13 mouse cellular contexts compared by ENCODE assay signal in the genomic region with DNA sequence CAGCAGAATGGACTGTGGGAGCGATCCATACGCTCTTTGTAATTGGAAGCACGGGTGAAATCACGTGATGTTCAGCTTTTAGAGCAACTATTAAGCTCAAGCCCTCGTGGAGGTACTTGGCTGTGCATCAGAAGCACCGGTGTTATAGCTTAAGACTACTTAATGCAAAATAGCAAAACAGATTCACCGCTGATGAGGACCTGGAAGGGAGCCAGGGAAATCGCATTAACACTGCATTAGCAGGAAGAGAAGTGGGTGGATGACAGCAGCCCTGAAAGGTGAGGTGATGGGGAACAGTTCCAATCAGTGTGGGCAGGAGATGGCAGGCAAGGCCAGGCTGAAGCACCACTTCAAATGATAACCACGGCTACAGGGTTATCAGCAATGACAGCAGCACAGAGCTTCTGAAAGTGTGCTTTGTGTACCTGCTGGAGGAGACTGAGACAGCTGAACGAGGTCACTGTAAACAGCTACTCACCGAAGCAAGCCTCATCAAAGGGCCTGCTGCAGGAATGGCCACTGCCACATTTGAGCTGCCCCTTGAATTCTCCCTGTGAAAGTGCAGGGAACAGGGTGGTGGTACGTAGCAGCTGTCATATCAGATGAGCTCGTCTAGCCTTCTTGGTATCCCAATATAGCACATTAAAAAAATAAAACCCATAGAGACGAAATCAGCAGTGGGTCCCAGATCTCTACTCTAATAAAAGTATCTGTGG. TPM values are rescaled to one million over a fixed set of nuclear protein-coding genes. Genes with fewer than 3 reads are reported as not detected.
DNase-seq lines count a peak whose midpoint lies in the region; ATAC-seq and TF ChIP-seq lines count a peak whose summit lies in the region.
"Had no signal": no experiment of that assay in that cellular context is flagged by ENCODE, and none has a peak within 500 bp of the region (broad histone marks: within the 10 kb centered on the region; RNA-seq: fewer than 3 reads in every experiment).

No protein-coding gene starts in this region.

- no peak overlapping the region for H3K4me3 ChIP-seq in embryonic facial prominence, embryonic 12.5 days
- no peak overlapping the region for H3K4me3 ChIP-seq in embryonic facial prominence, embryonic 10.5 days
- peak overlapping the region; percentile 24 for H3K4me3 ChIP-seq in megakaryocyte, embryonic 14.5 days (replicated peaks)
- no peak overlapping the region for H3K4me3 ChIP-seq in forebrain, embryonic 16.5 days (replicated peaks; ENCODE audit: low read length)
- H3K4me3 ChIP-seq in olfactory bulb, adult 2 months (ENCODE audit: insufficient read depth, low read depth, low read length) = no peak overlapping the region
- H3K4me3 ChIP-seq: erythroblast, embryonic 14.5 days; intestine, embryonic 15.5 days; limb, embryonic 15.5 days had no signal

- no peaks in the 10 kb centered on the region for H3K27me3 ChIP-seq in embryonic facial prominence, embryonic 12.5 days
- H3K27me3 ChIP-seq in embryonic facial prominence, embryonic 10.5 days (replicated peaks; ENCODE audit: low read depth, poor library complexity, severe bottlenecking) = no peaks in the 10 kb centered on the region
- H3K27me3 ChIP-seq in megakaryocyte, embryonic 14.5 days (replicated peaks) = no peaks in the 10 kb centered on the region
- no peaks in the 10 kb centered on the region for H3K27me3 ChIP-seq in forebrain, embryonic 16.5 days (replicated peaks; ENCODE audit: control insufficient read depth, insufficient read depth, low read length)
- H3K27me3 ChIP-seq: intestine, embryonic 15.5 days; limb, embryonic 15.5 days had no signal

- no peak overlapping the region for H3K27ac ChIP-seq in embryonic facial prominence, embryonic 12.5 days
- no peak overlapping the region for H3K27ac ChIP-seq in embryonic facial prominence, embryonic 10.5 days (replicated peaks)
- peak overlapping the region; percentile 14; the same call in 1 of the 2 replicates for H3K27ac ChIP-seq in forebrain, embryonic 16.5 days (ENCODE audit: low read length)
- H3K27ac ChIP-seq in olfactory bulb, adult 2 months (ENCODE audit: insufficient read depth, low read depth, low read length) = peak overlapping the region; percentile 70
- H3K27ac ChIP-seq: intestine, embryonic 15.5 days; limb, embryonic 15.5 days had no signal

- no peak overlapping the region for H3K9ac ChIP-seq in embryonic facial prominence, embryonic 12.5 days
- no peak overlapping the region for H3K9ac ChIP-seq in forebrain, embryonic 16.5 days (replicated peaks; ENCODE audit: low read depth, low read length)
- H3K9ac ChIP-seq: intestine, embryonic 15.5 days; limb, embryonic 15.5 days had no signal

- H3K4me2 ChIP-seq in embryonic facial prominence, embryonic 12.5 days (replicated peaks) = no peak overlapping the region
- no peak overlapping the region for H3K4me2 ChIP-seq in forebrain, embryonic 16.5 days (ENCODE audit: low read length)
- H3K4me2 ChIP-seq: intestine, embryonic 15.5 days; limb, embryonic 15.5 days had no signal

- H3K36me3 ChIP-seq in embryonic facial prominence, embryonic 12.5 days = no peaks in the 10 kb centered on the region
- no peaks in the 10 kb centered on the region for H3K36me3 ChIP-seq in embryonic facial prominence, embryonic 10.5 days (replicated peaks)
- no peaks in the 10 kb centered on the region for H3K36me3 ChIP-seq in megakaryocyte, embryonic 14.5 days (replicated peaks; ENCODE audit: low read length)
- H3K36me3 ChIP-seq in forebrain, embryonic 16.5 days (ENCODE audit: control insufficient read depth, insufficient read depth) = no peaks in the 10 kb centered on the region
- H3K36me3 ChIP-seq: intestine, embryonic 15.5 days; limb, embryonic 15.5 days had no signal

- DNase-seq in embryonic facial prominence, embryonic 10.5 days (ENCODE audit: low spot score) = no peak
- DNase-seq in thymus, adult 18-20 months = no peak
- no peak for DNase-seq in thymus, postnatal 10 days (ENCODE audit: low spot score in 2 of 2)

- TF ChIP-seq POLR2A in olfactory bulb, adult 2 months (IDR thresholded peaks at IDR 0.05; ENCODE audit: insufficient read depth, low read depth, low read length) = no peak

- WGBS in embryonic facial prominence, embryonic 12.5 days = 67% methylated on average over 14 of the region's 14 CpGs
- WGBS in embryonic facial prominence, embryonic 10.5 days = 79% methylated on average over 14 of the region's 14 CpGs
- WGBS in forebrain, embryonic 16.5 days = 37% methylated on average over 14 of the region's 14 CpGs
- 50% methylated on average over 14 of the region's 14 CpGs for WGBS in olfactory bulb, adult 2 months

- 0 out of 2 replicates have a peak, but pooled peaks have one; percentile 42 for ATAC-seq in embryonic facial prominence, embryonic 12.5 days (ENCODE audit: insufficient number of reproducible peaks, insufficient read depth, low FRiP score, low TSS enrichment)
- no peak for ATAC-seq in megakaryocyte, adult 5-6 weeks (ENCODE audit: poor library complexity, severe bottlenecking)
- ATAC-seq in forebrain, embryonic 16.5 days = peak; percentile 74
- ATAC-seq: intestine, embryonic 15.5 days had no signal

- H3K9me3 ChIP-seq in embryonic facial prominence, embryonic 12.5 days = no peaks in the 10 kb centered on the region
- no peaks in the 10 kb centered on the region for H3K9me3 ChIP-seq in embryonic facial prominence, embryonic 10.5 days
- H3K9me3 ChIP-seq in megakaryocyte, embryonic 14.5 days = peaks cover 26% of the 10 kb centered on the region
- no peaks in the 10 kb centered on the region for H3K9me3 ChIP-seq in forebrain, embryonic 16.5 days (ENCODE audit: control insufficient read depth, low read length)
- H3K9me3 ChIP-seq: intestine, embryonic 15.5 days; limb, embryonic 15.5 days had no signal

- TF ChIP-seq CTCF in olfactory bulb, adult 2 months (IDR thresholded peaks at IDR 0.05; ENCODE audit: insufficient read depth, low read depth, low read length) = no peak

- H3K4me1 ChIP-seq in embryonic facial prominence, embryonic 12.5 days = no peaks in the 10 kb centered on the region
- H3K4me1 ChIP-seq in embryonic facial prominence, embryonic 10.5 days = no peaks in the 10 kb centered on the region
- no peaks in the 10 kb centered on the region for H3K4me1 ChIP-seq in megakaryocyte, embryonic 14.5 days
- H3K4me1 ChIP-seq in forebrain, embryonic 16.5 days (replicated peaks; ENCODE audit: control insufficient read depth, insufficient read depth, low read length) = peaks cover 7% of the 10 kb centered on the region
- peaks cover 6% of the 10 kb centered on the region for H3K4me1 ChIP-seq in olfactory bulb, adult 2 months (ENCODE audit: control insufficient read depth, insufficient read depth, low read length)
- H3K4me1 ChIP-seq: intestine, embryonic 15.5 days; limb, embryonic 15.5 days had no signal

RNA-seq across cellular contexts. Expression of gene Gm5136, which starts 20.1 kb away (rescaled TPM):
- not detected in 2 replicates for polyA plus RNA-seq in embryonic facial prominence, embryonic 12.5 days (2016; fragmentation: Nextera tagmentation; extraction: Ambion mirVana)
- not detected in 2 replicates for polyA plus RNA-seq in embryonic facial prominence, embryonic 10.5 days (2016; fragmentation: Nextera tagmentation; extraction: Ambion mirVana)
- polyA plus RNA-seq in megakaryocyte, embryonic 14.5 days (2012; ENCODE audit: insufficient read depth, low replicate concordance) = not detected in 2 replicates
- total RNA-seq in megakaryocyte, adult 5-6 weeks (2015) = not detected in 2 replicates
- not detected in 2 replicates for total RNA-seq in megakaryocyte, adult 5-6 weeks (2017)
- polyA plus RNA-seq in forebrain, embryonic 16.5 days (2015; fragmentation: Nextera tagmentation; extraction: Ambion mirVana) = 0.34 TPM in 1 of 2 replicates, not detected in the other
- polyA plus RNA-seq in olfactory bulb, adult 2 months (2012; ENCODE audit: insufficient read depth, insufficient read length, low replicate concordance, missing spikeins) = not detected in 2 replicates
- polyA plus RNA-seq: C2C12; erythroblast, embryonic 14.5 days; intestine, embryonic 15.5 days; limb, embryonic 15.5 days; neural tube, embryonic 11.5 days had no signal

Comparison
In these comparisons a context has a peak if more than half of its experiments do, and no peak if none do; other contexts are left out.
1. H3K27ac ChIP-seq: peak in forebrain, embryonic 16.5 days (single experiment) and olfactory bulb, adult 2 months (single experiment); none in embryonic facial prominence, embryonic 12.5 days (single experiment) and embryonic facial prominence, embryonic 10.5 days (single experiment).